Mouse (Mus musculus): ENCODE data around the gene Mb.

The Mb gene

DNA sequence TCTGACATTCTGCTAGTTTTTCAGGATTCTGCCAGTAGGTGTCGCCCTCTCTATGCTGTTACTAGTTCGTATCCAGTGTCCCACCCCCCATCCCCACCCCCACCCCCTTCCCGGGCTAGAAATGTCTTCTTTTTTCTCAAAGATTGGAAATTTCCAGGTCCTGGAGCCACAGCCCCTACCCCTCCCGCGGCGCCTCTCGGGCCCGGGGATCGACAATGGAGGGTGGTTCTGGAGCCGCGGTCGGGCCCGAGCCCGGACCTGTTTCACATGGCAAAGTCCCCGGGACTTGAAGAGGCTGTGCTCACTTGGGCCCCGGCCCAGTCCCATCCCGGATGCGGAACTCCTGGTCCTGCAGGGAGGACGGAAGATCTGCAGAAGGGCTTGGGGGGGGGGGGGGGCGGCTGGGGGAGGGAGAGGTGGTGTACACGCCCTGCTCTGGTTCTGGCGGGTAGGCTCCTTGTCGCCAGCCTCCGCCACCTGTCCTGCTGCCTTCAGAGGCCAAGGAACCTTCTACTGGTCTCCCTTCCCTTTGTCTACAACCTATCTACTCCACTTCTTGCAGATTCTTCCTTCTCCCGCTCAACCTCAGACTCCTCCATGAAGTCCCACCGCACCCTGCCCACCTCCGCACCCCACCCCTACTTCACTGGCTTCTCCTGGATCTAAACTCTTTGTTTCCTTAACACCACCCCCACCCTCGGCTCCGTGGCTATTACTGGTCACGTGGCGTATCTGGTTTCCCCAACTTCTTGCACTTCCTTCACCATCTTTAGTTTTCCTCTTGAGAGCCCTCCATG lies 76.4 kb downstream of the Mb start:
- DNase-seq: peak; percentile 75

DNA sequence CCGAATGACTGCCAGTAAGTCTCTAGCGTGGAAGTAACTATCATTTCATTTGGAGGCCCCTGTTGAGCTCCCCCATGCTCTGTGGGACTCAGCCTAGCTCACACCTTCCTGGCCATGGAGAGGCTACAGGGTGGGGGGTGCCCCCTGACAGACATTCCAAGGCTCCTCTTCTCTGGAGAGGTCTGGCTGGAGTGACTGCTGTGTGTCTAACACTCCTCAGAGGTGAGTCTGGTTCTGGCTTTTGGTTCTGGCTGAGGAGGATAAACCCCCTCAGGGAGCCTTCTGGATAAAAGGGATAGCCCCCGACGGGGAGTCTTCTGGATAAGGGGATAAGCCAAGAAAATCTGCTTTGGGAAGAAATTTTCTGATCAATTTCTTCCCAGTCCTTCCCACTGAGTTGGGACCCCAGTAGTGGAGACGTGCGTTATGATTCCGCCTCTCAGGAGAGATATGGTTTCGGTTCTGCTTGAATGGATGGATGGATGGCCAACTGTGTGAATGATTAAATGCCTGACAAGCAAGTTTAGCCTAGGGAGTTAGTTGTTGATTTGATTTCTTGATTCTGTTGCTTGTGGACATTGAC lies 77.1 kb downstream of the Mb start:
- no peak for DNase-seq

DNA sequence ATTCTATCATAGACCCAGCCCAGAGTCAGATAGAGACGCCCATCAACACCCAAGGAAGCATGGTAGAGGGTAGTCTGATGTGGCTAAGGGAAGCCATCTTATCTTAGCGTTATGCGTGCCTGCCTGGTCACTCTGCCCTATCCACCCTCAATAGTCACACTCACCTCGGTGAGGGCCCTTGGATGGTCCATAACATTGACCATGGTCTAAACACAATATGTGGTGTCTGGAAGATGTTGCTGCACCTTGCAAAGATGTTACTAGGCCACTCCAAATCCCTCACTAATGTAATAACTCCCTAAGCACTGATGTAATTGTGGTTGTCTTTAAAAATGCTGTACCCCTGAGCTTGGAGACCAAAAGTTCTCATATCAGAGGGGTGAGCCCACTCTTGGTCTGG lies 77.8 kb downstream of the Mb start:
- no peak for DNase-seq
